Mouse (Mus musculus) right cerebral cortex, postnatal 25 days (tissue): ENCODE data around the gene Csk.

Source experiments
- DNase-seq: peaks from one replicate; pipeline ENCODE4 v3.0.0; 2022

Csk gene

DNA sequence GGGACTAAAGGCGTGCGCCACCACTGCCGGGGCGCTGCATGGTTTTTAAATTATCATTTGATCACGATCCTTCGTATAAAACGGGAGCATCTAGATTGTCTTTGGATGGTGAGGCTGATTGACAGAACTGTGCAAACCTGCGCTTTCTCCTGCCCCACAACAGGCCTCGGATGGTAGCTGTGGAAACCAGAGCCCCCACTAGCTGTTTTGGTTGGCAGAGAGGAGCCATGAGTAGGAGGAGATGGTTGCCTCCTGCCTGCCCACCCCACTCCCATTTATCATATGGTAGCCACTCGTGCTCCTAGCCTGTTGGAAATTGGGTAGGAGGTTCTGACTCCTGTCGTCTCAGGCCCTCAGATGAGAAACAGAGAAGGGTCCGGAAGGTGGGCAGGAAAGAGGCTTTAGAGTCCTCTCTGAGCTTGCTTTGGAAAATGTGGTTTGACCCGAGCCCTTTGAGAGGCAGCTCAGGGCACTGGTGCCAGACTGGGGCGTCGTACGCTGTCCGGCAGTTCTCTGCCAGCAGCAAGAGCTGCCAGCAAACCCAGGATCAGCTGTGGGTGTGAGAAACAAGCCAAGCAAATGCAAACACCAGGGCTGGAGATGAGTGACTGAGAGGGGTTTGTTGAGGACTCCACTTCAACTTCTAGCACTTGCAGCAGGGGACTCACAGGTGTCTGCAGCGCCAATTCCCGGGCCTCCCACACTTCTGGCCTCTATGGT is 3.4 kb upstream of the Csk start:
- DNase-seq, result no peak

DNA sequence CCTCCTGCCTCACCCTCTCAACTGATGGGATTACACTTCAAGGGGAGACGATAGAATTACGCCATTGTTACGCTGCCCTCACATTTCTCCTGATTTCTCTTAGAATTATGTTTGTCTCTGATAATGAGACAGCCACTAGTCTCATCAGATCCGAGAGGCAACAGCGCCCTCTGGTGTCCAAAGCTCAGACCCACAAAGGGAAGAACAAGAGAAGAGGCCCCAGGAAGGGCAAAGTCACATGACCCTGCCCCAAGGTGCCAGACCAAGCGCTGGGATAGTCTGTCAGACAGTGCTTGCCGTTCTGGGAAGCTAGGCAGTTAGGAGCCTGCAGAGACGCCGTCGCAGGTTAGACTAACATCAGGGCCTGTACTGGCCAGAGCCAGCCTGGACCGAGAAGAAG is 2.3 kb upstream of the Csk start:
- DNase-seq, result peak; percentile 85

DNA sequence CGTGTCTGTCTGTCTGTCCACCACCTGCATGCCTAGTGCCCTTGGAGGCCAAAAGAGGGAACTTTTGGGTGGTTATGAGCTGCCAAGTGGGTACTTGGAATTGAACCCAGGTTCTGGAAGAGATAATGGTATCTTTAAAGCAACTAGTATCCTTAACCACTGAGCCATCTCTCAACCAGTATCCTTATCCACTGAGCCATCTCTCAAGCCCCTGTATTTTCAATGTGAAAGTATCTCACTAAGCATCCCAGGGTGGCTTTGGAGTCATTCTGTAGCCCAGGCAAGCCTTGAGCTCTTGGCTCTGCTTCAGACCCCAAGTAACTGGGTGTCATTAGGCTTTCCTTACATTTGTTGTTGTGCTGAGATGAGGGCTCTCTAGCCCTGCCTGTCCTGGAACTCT is 1.5 kb upstream of the Csk start:
- DNase-seq, result no peak

DNA sequence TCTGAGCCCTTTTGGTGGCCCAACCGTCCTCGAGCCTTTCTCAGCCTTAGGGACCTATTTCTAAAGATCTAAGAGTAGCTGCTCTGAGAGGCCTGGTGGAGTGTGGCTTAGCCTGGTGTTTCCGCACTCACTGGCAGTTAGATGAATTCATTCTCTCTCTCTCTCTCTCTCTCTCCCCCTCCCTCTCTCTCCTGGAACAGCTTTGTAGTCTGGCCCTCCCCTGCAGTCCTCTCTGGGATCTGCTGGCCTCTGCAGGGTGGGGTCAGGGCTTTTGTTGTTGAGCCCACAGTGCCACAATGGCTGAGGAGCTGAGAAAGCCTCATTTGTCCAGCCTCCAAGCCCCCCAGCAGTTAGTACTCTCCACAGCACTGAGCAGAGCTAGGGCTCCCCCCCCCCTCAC is 576 bp downstream of the Csk start:
- DNase-seq, result no peak

DNA sequence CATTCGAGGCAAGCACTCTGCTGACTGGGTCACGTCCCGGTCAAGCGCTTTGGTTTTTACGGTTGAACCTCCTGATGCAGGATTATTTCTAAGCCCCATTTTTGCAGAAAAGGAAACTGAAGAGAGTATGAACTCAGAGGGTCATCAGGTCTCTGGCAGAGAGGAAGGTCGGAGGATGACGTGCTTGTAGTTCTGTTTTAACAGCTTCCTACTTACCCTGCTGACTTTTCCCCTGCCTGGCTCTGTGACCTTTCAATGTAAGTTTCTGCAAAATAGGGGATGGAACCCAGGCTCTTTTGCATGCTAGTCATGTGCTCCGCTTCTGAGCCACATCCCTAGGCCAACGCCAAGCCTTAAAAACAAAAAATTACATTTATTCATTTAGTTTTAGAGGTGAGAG is 1.1 kb downstream of the Csk start:
- DNase-seq, result no peak

DNA sequence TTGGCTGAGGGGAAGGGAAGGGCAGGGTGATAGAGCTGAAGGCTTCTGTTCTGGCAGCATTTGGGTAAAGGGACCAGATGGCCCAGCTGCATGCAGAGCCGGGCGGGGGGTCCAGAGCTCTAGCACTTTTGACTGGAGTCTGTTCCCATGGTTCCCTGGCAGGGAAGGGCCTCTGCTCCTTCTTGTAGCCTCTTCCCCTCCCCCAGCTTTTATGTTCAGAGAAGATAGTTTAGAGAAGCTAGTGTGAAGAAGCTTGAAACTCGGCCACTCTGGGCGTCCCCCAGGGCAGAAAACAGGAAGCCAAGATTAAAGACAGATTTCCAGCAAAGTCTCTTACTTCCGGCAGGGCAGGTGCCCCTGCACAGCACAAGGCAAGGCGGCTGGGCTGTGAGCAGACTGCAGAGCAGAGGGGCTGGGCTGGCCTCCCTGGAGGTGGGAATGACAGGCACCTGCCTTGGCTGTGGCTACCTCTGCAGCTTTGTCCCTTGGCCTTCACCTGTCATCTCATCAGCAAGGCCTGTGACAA is 2.6 kb downstream of the Csk start:
- DNase-seq, result no peak

DNA sequence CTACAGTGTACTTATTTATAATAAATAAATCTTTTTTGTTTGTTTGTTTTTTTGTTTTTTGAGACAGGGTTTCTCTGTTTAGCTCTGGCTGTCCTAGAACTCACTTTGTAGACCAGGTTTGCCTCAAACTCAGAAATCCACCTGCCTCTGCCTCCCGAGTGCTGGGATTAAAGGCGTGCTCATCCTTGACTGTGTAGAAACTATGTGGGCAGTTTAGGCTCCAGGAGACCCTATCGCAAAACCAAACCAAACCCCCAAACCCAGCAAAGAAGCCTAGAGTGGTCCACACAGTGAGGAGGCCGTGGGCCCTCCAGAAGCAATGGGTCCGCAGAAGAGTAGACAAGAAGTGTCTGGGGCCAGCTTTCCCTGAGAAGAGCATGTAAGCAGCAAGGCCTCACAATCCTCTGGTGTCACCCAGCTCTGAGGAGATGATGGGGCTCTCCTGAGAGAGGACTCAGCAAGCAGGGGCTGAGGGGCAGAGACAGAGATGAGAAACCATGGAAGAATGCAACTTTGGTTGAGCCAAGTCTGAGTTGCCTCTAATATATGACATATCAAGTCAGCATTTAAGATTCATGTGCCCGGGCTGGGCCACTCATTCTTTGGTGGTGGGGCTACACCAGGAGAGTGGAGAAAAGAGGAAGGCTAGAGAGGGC is 3.2 kb downstream of the Csk start:
- no peak for DNase-seq

DNA sequence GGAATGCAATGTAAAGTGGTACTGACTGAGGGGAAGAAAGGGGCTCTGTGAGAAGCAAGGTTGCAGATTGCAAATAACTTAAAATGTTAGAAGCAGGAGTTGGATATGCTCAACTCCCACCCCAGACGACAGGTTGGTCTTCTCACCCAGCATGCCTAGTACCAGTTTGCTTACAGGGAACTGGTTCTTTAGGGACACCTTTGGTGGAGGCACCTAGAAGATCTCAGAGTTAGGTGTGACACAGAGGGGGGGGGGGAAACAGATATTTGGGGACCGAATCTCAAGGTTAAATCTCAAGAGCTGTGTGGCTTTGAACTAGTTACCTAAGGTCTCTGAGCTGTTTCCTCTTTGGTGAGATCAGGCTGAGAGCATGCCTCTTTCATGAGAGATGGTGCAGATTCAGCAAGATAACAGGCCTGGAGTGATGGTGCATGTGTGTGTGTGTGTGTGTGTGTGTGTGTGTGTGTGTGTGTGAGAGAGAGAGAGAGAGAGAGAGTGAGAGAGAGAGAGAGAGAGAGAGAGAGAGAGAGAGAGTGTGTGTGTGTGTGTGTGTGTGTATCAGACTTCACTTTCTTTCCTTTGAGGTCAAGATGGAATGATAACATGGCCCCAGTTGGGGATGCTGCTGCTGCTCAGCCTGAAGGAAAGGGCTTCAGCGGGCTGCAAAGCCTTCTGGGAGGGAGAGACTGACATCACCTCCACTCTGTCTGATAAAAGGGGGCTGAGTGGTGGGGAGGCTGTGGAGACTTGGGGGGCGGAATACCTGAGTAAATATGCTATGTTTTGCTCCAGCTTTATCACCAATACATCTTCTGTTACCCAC is 5.9 kb downstream of the Csk start:
- no peak for DNase-seq

DNA sequence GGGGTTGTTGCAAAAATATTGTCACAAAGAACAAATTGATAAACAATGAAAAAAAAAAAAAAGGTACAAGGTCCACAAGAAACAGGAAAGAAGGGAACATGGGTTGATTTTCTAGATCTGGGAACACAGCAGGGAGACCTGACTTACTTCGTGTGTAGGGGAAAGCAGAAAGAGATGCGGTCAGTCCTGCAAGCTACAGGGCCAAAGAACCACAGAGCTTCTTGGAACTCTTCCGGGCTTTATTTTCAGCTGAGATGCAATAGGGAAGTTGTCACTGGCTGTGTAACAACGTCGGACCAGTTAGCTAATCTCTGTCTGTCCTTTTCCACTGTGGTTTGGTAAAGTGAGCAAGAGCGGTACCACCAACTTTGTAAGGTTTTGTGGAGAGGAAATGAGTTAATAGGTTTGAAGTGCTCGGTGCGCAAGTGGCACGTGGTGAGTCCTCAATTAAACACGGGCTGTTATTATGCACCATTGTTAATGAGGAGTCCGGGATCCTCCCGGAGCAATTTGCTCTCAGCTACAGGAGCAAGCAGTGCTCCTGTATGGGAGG is 6.8 kb downstream of the Csk start:
- no peak for DNase-seq

DNA sequence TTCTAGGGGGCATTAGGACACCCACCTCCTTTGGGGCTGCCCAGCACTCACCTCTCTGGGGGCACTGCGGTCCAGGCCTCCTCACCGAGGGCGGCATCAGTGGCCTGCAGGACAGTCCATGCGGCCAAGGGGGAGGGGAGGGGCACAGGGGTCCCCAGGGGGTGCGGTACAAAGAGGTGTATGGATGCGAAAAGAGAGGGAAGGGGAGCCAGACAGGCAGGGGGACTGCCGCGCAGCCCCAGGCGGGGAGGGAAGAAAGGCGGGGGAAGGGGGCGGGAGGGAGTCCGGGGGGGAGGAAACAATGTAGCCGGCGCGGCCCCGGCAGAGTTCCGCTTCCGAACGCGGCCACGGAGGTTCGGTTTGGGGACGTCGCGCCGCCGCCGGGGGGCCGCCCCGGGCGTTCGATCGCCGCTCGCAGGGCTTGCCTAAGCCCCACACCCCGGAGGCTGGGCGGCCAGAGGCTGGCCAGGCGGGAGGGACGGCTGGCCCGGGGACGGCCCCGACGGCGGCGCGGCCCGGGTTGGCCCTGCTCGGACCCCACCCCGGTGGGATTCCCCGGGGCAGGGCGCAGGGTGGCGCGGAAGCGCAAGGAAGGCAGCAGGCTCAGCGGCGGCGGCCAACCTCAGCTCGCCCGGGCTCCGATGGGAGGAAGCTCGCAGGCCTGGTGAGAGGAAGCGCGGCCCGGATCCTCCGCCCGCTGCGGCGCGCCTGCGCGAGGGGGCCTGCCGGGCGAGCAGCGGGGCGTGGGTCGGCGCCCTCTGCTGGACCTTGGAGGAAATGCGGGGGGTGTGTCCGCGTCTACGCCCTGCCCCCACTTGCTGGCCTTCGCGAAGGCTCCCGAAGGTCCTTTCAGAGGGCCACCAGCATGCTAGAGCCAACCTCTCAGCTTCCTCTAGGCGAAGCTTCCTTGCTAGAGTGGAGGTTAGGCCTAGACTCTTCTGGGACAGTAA is 8.2 kb downstream of the Csk start:
- peak; percentile 92 for DNase-seq

DNA sequence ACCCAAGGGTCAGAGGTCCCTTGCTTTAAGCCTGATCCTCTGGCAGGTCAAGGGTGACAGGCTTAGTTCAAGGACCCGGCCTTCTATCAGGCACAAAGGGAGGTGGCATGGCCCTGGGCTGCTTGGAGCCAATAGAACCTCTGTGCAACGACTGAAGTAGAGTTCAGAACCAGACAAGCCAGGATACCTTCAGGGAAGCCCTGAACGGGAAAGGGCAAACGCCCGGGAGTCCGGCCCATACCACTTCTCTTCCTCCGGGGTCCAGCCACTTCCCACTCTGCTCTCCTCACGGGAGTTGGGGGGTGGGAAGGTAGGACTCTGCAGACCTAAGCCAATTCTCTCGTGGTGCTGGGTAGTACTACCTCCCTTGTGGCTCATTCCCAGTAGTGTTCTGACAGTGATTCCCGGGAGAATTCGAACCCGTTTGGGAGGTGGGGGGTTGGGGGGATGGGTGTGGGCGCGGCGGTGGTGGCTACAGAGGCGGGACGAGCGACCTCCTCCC is 8.9 kb downstream of the Csk start:
- no peak for DNase-seq

DNA sequence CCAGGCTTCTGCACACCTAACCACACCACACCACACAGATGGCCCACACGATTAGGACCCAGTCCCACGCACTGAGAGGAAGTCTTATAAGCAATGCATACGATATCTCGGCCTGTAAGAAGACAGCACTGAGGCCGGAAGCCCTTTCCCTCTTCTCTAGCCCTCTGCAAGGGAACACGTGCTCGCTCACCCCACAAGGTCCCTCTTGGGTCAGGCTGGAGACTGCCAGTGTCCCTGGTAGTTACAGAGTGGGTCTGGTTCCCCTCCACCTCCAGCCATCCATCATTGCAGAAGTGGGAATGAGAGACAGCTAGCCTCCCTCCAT is 9.6 kb downstream of the Csk start:
- DNase-seq, result no peak

DNA sequence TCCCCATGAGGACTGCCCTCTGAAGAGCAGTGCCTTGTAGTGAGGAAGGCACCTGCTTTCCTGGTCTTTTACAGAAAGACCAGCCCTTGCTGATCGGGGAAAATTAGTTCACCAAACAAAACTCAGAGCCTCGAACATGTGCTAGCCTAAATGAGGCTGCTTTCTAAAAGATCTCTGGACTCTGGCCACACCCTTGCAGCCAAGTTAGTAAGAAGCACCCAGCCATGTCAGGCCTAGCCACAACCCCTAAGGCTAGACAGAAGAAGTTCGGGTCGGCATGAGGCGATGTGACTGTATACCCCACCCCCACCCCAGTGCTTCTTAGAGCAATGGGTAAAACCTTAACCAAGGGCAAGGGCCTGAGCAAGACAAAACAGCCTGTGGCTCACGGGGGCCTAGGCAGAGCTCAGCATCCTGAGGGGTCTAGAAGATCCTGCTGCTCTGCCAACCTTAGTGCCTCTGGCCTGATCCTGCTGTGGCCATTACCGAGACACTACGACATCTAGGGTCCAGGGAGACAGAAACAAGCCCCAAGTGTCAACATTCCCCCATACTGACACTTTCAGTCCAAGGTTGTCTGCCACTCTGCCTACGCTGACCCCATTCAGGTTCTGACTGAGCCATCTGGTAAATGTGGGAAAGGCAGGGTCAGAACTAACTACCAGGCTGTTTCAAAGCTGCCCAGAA is 10.1 kb downstream of the Csk start:
- DNase-seq, result no peak

DNA sequence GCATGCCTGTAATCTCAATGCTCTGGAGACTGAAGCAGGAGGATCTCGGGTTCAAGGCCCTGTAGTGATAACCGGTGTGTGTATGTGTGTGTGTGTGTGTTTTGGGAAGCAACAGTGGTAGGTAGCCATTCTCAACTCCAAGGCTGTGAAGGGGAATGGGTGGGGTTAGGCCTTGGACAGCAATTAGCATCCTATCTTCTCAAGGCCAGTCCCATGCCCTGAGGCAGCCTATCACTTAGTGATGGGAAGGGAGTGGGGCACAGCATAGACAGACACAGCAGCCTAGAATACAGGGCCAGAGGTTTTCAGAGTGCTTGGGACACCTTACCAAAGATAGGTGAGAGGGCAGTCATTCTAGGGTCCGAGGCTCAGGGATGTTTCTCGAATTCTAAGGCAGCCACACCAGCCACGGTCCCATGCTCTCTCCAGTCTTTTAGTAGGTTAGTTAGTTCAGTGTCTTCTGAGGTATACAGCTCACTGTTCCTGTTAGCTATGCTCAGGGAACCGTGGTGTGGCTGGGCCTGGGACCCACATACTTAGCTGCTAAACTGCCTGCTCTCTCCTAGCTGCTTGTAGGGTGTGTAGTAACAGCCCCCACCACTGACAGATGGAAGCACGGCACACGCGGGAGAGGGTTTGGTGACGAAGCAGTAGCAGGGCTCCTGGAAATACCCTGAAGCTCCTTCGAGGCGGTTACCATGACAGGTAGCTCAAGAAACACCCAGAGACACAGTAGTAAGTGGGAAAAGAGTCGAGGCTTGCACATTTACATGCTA is 11.5 kb downstream of the Csk start:
- no peak for DNase-seq

DNA sequence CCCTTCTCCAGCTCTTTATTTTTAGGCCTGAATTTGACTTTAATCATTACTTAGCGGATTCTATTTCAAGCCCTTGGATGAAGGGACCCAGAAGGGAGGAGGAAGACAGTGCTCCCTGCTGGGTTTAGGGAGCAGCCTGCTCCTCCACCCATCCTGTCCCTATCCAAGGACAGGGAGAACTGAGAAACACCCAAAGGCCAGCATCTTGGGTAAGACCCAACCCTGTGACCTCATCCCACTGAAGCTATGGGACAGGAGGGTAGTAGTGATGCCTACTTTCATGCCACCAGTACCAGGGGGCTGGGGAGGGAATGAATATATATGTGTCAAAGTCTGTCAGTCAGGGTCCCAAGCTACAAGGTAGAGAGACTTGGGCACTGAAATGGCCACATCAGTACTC is 12.4 kb downstream of the Csk start:
- DNase-seq, result no peak

DNA sequence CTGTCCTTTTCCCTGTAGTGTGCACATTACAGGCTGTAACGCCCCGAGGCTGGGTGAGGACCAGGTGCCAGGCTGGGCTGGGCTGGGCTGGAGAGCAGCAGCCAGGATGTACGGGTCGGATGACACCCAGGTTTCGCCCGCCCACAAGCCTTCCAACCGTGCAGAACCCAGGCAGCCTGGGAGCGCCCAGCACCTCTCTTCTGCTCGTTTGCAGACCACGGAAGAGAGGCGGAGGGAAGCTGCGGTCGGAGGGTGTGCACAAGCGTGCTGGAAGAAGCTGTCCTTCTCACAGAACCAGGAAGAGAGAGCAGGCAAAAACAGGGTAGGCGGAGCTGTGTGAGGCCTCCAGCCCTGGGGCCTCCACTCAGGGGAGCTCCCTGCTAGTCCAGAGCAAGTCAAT is 13.0 kb downstream of the Csk start:
- DNase-seq, result no peak

DNA sequence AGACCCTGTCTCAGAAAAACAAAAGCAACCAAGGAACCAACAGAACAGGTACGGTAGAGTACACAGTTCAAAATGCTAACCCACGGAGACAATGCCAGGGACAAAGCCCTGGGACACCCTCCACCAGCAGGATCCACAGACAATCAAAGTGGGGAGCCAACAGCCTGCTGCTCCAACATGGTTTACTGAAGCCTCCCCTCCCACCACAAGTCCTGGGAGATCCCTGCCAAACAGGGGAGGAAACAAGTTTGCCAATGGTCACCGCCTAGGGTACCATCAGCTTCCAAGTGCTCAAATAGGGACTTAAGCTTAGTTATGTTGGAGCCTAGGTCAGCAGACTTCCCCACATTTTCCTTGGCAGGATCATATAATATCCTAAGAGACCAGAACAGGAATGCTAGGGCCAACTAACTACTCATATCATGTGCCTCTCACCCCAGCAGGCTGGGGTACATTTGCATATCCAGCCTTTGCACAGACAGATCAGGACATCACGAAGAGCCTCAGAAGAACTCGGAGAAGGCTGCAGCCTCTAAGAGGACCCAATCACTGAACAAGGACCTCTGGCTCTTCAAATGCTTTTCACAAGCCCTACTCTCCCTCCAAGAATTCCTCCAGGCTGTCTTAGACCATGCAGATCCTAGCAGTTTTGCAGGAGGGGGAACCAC is 13.6 kb downstream of the Csk start:
- DNase-seq, result no peak

DNA sequence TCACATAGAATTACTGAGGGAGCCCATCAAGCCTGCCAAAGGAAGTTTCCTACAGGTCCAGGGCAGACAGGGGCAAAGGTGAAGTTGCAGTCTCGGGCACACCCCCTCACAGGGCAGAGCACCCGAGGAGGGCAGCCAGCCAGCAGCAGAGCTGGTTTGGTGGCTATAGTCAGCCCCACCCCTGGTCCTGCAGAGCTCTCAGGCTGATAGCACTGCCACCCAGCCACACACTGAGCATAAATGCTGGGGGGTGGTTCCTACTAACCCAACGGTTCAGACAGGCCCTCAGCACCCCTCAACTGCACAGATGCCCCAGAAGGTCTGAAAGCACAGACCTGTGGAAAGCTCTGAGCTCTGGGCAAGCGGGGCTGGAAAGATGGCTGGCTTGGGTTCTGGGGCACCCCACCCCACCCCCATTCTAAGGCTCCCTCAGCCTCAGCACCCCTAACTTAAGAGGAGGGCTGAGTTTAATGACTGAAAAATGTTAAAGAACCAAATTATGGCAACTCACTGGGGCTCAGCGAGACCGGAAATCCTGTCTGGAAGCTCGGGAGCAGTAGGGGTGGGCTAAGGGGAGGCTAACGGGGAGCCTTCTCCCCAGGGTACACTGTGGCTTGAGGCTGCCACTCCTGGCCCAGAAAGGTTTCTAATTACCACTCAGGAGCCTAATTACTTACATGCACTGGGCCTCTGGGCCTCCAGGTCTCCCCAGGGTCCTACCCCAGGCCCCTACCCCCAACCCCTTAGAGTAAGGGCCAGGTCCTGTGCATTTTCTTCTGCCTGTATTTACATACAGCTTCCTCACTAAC is 14.6 kb downstream of the Csk start:
- no peak for DNase-seq

DNA sequence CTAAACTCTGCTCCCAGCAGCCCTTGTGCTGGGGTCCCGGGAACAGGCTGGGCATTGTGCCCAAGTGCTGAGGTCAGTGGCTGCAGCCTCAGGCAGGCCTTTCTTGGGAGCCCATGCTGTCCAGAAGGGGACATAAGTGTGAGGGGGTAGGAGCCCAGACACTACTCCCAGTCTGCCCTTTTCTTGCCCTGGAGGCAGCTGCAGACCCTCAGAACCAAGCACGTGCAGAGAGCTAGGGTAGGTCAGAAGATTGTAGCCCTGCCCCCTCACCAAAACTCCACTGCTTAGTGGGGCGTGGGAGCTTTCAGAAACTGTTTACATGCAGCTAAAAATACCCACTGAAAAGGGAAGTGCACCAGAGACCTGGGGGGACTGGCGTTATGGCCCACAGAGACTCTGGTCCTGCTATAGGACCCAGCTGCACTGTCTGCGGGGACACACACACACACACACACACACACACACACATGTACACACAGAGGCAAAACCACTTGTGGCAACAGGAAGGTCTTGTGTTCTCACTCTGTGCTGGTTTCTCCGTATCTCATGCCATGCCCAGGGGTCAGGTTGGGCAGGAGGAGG is 15.6 kb downstream of the Csk start:
- DNase-seq, result no peak
